Mouse (Mus musculus): ENCODE measurements around the gene Olfr1251.
"Not testable (repeated sequence)": the region's sequence is repeated elsewhere in the genome, so short reads cannot be mapped to it uniquely, and the experiment has no call there.

Olfr1251 gene

DNA sequence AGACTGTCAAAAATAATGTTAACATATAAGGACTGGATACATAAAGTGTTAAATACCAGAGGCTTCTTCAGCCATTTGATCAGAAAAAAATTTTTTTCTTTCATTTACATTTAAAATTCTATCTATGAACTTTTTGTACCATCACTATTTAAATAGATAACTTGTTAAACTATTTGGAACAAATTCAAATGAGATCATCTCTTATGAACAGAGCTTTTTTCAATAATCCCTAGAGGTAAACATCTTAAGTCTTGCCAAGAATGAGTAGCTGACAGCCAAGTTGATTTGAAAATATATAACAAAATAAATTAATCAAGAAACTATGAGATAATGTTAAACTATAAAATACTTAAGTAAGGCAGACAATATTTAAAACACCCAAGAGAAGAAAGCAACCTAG lies at the start of gene Olfr1251:
Gene Olfr1251 (minus strand): TSS at position 101 of the 400 bp plus-strand sequence.
- DNase-seq (ENCODE audit: low read depth, low spot score), result no peak

DNA sequence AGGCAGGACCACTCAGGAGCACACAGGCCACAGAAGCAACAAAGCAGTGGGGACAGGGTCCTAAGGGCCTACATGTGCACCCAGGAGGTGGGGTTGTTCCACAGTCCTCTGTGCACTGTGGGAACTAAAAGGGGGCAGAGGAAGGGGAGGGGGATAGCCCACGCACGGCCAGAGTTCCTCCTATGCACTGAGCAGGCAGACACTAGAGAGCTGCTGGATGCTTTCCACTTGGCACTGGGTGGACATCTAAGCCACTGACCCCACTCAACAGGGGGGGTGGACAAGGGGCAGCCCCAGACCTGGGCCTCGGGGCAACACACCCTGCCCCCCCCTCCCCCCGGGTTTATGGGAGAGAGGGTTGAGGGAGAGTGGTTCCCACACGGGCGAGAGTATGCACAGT lies 20.2 kb upstream of the Olfr1251 start:
- no peak for DNase-seq (ENCODE audit: low read depth, low spot score)

DNA sequence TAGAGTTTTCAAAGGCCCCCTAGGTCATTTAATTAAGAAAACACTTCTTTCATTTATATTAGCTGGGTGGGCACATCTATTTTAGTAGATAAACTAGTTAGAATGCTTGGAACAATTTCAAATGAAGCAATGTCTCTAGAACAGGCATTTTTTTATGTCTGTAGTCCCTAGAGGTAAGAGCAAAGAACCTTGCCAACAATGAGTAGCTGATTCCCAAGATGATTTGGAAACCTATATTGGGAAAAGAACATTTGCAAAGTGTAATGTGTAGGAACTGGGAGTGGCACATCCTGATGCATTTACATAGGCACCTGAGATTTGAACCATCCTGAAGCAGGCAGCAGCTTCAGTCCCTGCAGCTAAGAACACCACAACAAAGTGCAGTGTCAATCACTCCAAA lies 10.4 kb downstream of the Olfr1251 start, which contains the start of gene Olfr1250:
Gene Olfr1250 (minus strand): TSS at position 101 of the 400 bp plus-strand sequence.
- DNase-seq (ENCODE audit: low read depth, low spot score), result no peak

DNA sequence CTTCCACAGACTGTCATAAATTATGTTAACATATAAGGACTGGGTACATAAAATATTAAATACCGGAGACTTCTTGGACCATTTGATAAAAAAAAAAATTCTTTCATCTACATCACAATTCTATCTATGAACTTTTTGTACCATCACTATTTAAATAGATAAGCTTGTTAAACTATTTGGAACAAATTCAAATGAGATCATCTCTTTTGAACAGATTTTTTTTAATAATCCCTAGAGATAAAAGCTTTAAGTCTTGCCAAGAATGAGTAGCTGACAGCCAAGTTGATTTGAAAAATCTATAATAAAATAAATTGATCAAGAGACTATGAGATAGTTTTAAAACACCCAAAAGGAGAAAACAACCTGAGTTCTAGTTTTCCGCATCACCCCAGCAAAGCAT lies 36.9 kb downstream of the Olfr1251 start, which contains the start of gene Olfr1249:
Gene Olfr1249 (minus strand): TSS at position 101 of the 400 bp plus-strand sequence.
- no peak for DNase-seq (ENCODE audit: low read depth, low spot score)

DNA sequence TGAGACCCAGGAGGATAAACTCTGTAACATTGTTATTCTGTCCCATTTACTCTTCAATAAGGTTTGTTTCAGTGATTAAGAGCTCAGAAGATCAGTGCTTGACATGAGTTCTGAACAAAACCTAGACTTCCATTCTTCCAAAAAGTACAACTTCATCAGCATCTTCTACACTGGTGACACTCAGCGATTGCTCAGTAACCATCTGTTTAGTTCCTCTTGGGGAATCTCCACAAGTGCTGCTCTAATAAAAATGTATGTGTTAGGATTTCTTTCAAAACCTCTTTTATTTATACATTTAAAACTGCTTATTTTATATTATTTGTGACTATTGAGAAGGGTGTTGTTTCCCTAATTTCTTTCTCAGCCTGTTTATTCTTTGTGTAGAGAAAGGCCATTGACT lies 53.6 kb downstream of the Olfr1251 start, which contains the start of gene Olfr1248:
Gene Olfr1248 (minus strand): TSS at position 101 of the 400 bp plus-strand sequence.
- not testable (repeated sequence) for DNase-seq (ENCODE audit: low read depth, low spot score)

Data from retina, adult 2 months (tissue).